Mouse (Mus musculus) neural tube, embryonic 11.5 days (tissue): ENCODE data around the gene Gm21488. TPM values are rescaled to one million over a fixed set of nuclear protein-coding genes. Genes with fewer than 3 reads are reported as not detected.
"Not testable (repeated sequence)": the region's sequence is repeated elsewhere in the genome, so short reads cannot be mapped to it uniquely, and the experiment has no call there.

Source experiments
- ATAC-seq: fragments of 200-750 bp; cut with Nextera tagmentation; 2 replicates; pipeline ENCODE4 v1.8.0; 2017; ENCODE audit warnings: moderate number of reproducible peaks, mild to moderate bottlenecking, moderate TSS enrichment, moderate library complexity; ENCODE audit not compliant: insufficient read depth, low FRiP score, low TSS enrichment
- DNase-seq: peaks from one replicate; pipeline ENCODE4 v3.0.0-alpha.2; 2015; ENCODE audit warnings: low spot score
- H3K27ac ChIP-seq: fragments of 300-500 bp; sonication (generic); 2 replicates; pipeline ENCODE4 v1.5.1; 2014; ENCODE audit warnings: low read depth, mild to moderate bottlenecking, low read length
- H3K27me3 ChIP-seq: fragments of 300-500 bp; sonication (generic); 2 replicates; pipeline ENCODE4 v1.6.1; 2014; ENCODE audit warnings: mild to moderate bottlenecking, low read length, mixed read lengths; ENCODE audit not compliant: control insufficient read depth, insufficient read depth
- H3K36me3 ChIP-seq: fragments of 300-500 bp; sonication (generic); 2 replicates; pipeline ENCODE4 v1.6.1; 2014; ENCODE audit warnings: mild to moderate bottlenecking, low read length, moderate library complexity, mixed read lengths; ENCODE audit not compliant: control insufficient read depth, insufficient read depth
- H3K4me1 ChIP-seq: fragments of 300-500 bp; sonication (generic); 2 replicates; pipeline ENCODE4 v1.6.1; 2014; ENCODE audit warnings: low read length, mixed read lengths; ENCODE audit not compliant: control insufficient read depth, insufficient read depth
- H3K4me2 ChIP-seq: fragments of 300-500 bp; sonication (generic); 2 replicates; pipeline ENCODE4 v1.6.1; 2014; ENCODE audit warnings: low read depth, mild to moderate bottlenecking, moderate library complexity
- H3K4me3 ChIP-seq: fragments of 300-500 bp; sonication (generic); 2 replicates; pipeline ENCODE4 v1.5.1; 2014; ENCODE audit warnings: low read depth, low read length
- H3K9ac ChIP-seq: fragments of 300-500 bp; sonication (generic); 2 replicates; pipeline ENCODE4 v1.6.1; 2014; ENCODE audit warnings: mild to moderate bottlenecking, low read length
- H3K9me3 ChIP-seq: fragments of 300-500 bp; sonication (generic); 2 replicates; pipeline ENCODE4 v1.6.1; 2016; ENCODE audit warnings: low read length; ENCODE audit not compliant: control insufficient read depth
- WGBS: fragments of 180-500 bp; shearing (Covaris S2); extraction: QIAGEN DNeasy Blood & Tissue Kit; methylation state at CpG from one replicate; pipeline ENCODE4 v1.1.7; 2014; 5-methylcytosine and 5-hydroxymethylcytosine counted together
- polyA plus RNA-seq: library from polyadenylated mRNA; unstranded; fragments of >200 nt; fragmentation: Nextera tagmentation; extraction: Ambion mirVana; gene quantifications from 2 replicates; pipeline ENCODE4 v1.2.1, GENCODE M21; 2014

Gm21488 gene
- not detected in 2 replicates for polyA plus RNA-seq

DNA sequence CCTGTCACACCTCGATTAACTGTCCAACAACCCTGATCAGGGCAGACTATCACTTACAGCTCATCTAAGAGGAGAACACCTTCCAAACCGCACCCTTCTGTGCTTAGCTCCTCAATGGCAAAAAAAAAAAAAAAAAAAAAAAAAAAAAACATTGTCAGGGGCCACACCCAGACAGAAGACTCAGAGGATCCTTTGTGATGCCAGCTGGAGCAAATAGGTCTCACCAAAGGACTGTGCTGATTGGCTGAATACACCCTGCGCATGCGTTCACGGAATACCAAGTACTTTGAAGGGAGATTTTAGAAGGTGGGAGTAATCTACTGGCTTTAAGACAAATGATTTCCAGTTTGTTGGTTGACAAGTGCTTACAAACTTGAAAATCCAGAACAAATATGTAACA, at the start of gene Gm21488:
Gm21488 (minus strand) TSS at position 101 of the 400 bp plus-strand sequence.
- H3K27me3 ChIP-seq, ATAC-seq, H3K9ac ChIP-seq, H3K4me2 ChIP-seq, H3K36me3 ChIP-seq, H3K4me3 ChIP-seq, H3K4me1 ChIP-seq, H3K9me3 ChIP-seq, H3K27ac ChIP-seq, DNase-seq: not testable (repeated sequence)
- no CpG with 5 or more reads among the region's 5 CpGs for WGBS
